Mouse (Mus musculus) limb, embryonic 10.5 days (tissue): ENCODE results near the gene Grin2c. TPM values are rescaled to one million over a fixed set of nuclear protein-coding genes. Genes with fewer than 3 reads are reported as not detected.

Experiments
- DNase-seq: peaks from one replicate; pipeline ENCODE4 v3.0.0-alpha.2; 2017; ENCODE audit warnings: low spot score
- H3K27ac ChIP-seq: fragments of 300-500 bp; sonication (generic); 2 replicates; pipeline ENCODE4 v1.5.1; 2016; ENCODE audit warnings: mild to moderate bottlenecking
- H3K27me3 ChIP-seq: fragments of 300-500 bp; sonication (generic); 2 replicates; pipeline ENCODE4 v1.6.1; 2016; ENCODE audit warnings: low read depth, mild to moderate bottlenecking; ENCODE audit not compliant: poor library complexity, severe bottlenecking
- H3K36me3 ChIP-seq: fragments of 300-500 bp; sonication (generic); 2 replicates; pipeline ENCODE4 v1.6.1; 2016; ENCODE audit warnings: mild to moderate bottlenecking, moderate library complexity
- H3K4me1 ChIP-seq: fragments of 300-500 bp; sonication (generic); 2 replicates; pipeline ENCODE4 v1.6.1; 2016
- H3K4me3 ChIP-seq: fragments of 300-500 bp; sonication (generic); 2 replicates; pipeline ENCODE4 v1.5.1; 2016; ENCODE audit warnings: mild to moderate bottlenecking, moderate library complexity
- H3K9me3 ChIP-seq: fragments of 300-500 bp; sonication (generic); replicated peaks from 2 replicates; pipeline ENCODE4 v1.6.1; 2016; ENCODE audit warnings: mild to moderate bottlenecking
- WGBS: fragments of 180-500 bp; shearing (Covaris S2); methylation state at CpG from one replicate; pipeline ENCODE4 v1.1.7; 2016; 5-methylcytosine and 5-hydroxymethylcytosine counted together
- polyA plus RNA-seq: library from polyadenylated mRNA; unstranded; fragments of >200 nt; fragmentation: Nextera tagmentation; extraction: Ambion mirVana; gene quantifications from 2 replicates; pipeline ENCODE4 v1.2.1, GENCODE M21; 2016

Gene Grin2c
- polyA plus RNA-seq, 1 experiment from 2014 or later = 0.34 TPM

- Histone ChIP-seq H3K36me3 (0 out of 2 replicates have a peak, but pooled peaks cover 3% of the 10 kb centered on the region), H3K4me3 (no peak overlapping the region), H3K27ac (no peak overlapping the region), H3K27me3 (peaks cover 94% of the 10 kb centered on the region), H3K4me1 (peaks cover 75% of the 10 kb centered on the region), H3K9me3 (no peaks in the 10 kb centered on the region)
- 66% methylated on average over 9 of the region's 9 CpGs for WGBS
- DNase-seq = no peak
Measured at GRCm38 (mm10) chr11:115231924-115232323, 35.1 kb downstream of the Grin2c start.

- H3K27ac ChIP-seq = no peak overlapping the region
- no peaks in the 10 kb centered on the region for H3K9me3 ChIP-seq
- peaks cover 75% of the 10 kb centered on the region for H3K4me1 ChIP-seq
- H3K27me3 ChIP-seq = peaks cover 94% of the 10 kb centered on the region
- DNase-seq = no peak
- H3K4me3 ChIP-seq = no peak overlapping the region
- WGBS = 43% methylated on average over 14 of the region's 14 CpGs
- 0 out of 2 replicates have a peak, but pooled peaks cover 3% of the 10 kb centered on the region for H3K36me3 ChIP-seq
Measured at GRCm38 (mm10) chr11:115231168-115231915, 35.7 kb downstream of the Grin2c start.

- Histone ChIP-seq H3K9me3 (no peaks in the 10 kb centered on the region), H3K27me3 (peaks cover 94% of the 10 kb centered on the region), H3K4me1 (peaks cover 82% of the 10 kb centered on the region), H3K36me3 (0 out of 2 replicates have a peak, but pooled peaks cover 3% of the 10 kb centered on the region), H3K27ac (no peak overlapping the region), H3K4me3 (no peak overlapping the region)
- WGBS = 46% methylated on average over 15 of the region's 15 CpGs
- DNase-seq = no peak
Measured at GRCm38 (mm10) chr11:115229021-115229930, 37.8 kb downstream of the Grin2c start.

- no peak overlapping the region for H3K4me3 ChIP-seq
- DNase-seq = no peak
- no peak overlapping the region for H3K27ac ChIP-seq
- no peaks in the 10 kb centered on the region for H3K36me3 ChIP-seq
- peaks cover 93% of the 10 kb centered on the region for H3K27me3 ChIP-seq
- H3K4me1 ChIP-seq = peaks cover 78% of the 10 kb centered on the region
- no peaks in the 10 kb centered on the region for H3K9me3 ChIP-seq
- 43% methylated on average over 7 of the region's 7 CpGs for WGBS
Measured at GRCm38 (mm10) chr11:115228430-115228829, 38.6 kb downstream of the Grin2c start.

- Histone ChIP-seq H3K9me3 (no peaks in the 10 kb centered on the region), H3K27ac (no peak overlapping the region), H3K4me3 (no peak overlapping the region), H3K27me3 (peaks cover 93% of the 10 kb centered on the region), H3K4me1 (peaks cover 78% of the 10 kb centered on the region), H3K36me3 (no peaks in the 10 kb centered on the region)
- no peak for DNase-seq
- WGBS = 19% methylated on average over 12 of the region's 12 CpGs
Measured at GRCm38 (mm10) chr11:115227640-115228039, 39.4 kb downstream of the Grin2c start.

- Histone ChIP-seq H3K9me3 (no peaks in the 10 kb centered on the region), H3K36me3 (no peaks in the 10 kb centered on the region), H3K4me1 (peaks cover 83% of the 10 kb centered on the region), H3K4me3 (no peak overlapping the region), H3K27ac (no peak overlapping the region), H3K27me3 (peaks cover 93% of the 10 kb centered on the region)
- WGBS = 28% methylated on average over 14 of the region's 14 CpGs
- DNase-seq = no peak
Measured at GRCm38 (mm10) chr11:115226811-115227491, 40.1 kb downstream of the Grin2c start.

- Histone ChIP-seq H3K27ac (no peak overlapping the region), H3K9me3 (no peaks in the 10 kb centered on the region), H3K27me3 (peaks cover 86% of the 10 kb centered on the region), H3K36me3 (no peaks in the 10 kb centered on the region), H3K4me1 (peaks cover 78% of the 10 kb centered on the region), H3K4me3 (no peak overlapping the region)
- no peak for DNase-seq
- WGBS = 81% methylated on average over 6 of the region's 6 CpGs
Measured at GRCm38 (mm10) chr11:115225301-115225700, 41.7 kb downstream of the Grin2c start.

GRCm38 (mm10) chr11:115224889-115225288, 42.2 kb downstream of the Grin2c start:
- H3K4me1 ChIP-seq = peaks cover 76% of the 10 kb centered on the region
- WGBS = 45% methylated on average over 8 of the region's 8 CpGs
- no peaks in the 10 kb centered on the region for H3K36me3 ChIP-seq
- H3K9me3 ChIP-seq = no peaks in the 10 kb centered on the region
- peaks cover 85% of the 10 kb centered on the region for H3K27me3 ChIP-seq
- H3K4me3 ChIP-seq = no peak overlapping the region
- DNase-seq = peak; percentile 80
- H3K27ac ChIP-seq = no peak overlapping the region

GRCm38 (mm10) chr11:115223877-115224276, 43.2 kb downstream of the Grin2c start:
- no peak overlapping the region for H3K4me3 ChIP-seq
- H3K36me3 ChIP-seq = no peaks in the 10 kb centered on the region
- H3K27ac ChIP-seq = no peak overlapping the region
- peaks cover 83% of the 10 kb centered on the region for H3K4me1 ChIP-seq
- no peaks in the 10 kb centered on the region for H3K9me3 ChIP-seq
- 63% methylated on average over 6 of the region's 6 CpGs for WGBS
- DNase-seq = no peak
- peaks cover 78% of the 10 kb centered on the region for H3K27me3 ChIP-seq

- no peak for DNase-seq
- Histone ChIP-seq H3K4me3 (no peak overlapping the region), H3K36me3 (no peaks in the 10 kb centered on the region), H3K4me1 (peaks cover 84% of the 10 kb centered on the region), H3K27me3 (peaks cover 74% of the 10 kb centered on the region), H3K9me3 (no peaks in the 10 kb centered on the region), H3K27ac (no peak overlapping the region)
- WGBS = 66% methylated on average over 11 of the region's 11 CpGs
Measured at GRCm38 (mm10) chr11:115223451-115223850, 43.6 kb downstream of the Grin2c start.

GRCm38 (mm10) chr11:115222570-115222969, 44.5 kb downstream of the Grin2c start:
- Histone ChIP-seq H3K36me3 (no peaks in the 10 kb centered on the region), H3K27ac (no peak overlapping the region; the same call in 1 of the 2 replicates), H3K9me3 (no peaks in the 10 kb centered on the region), H3K4me1 (peaks cover 84% of the 10 kb centered on the region), H3K27me3 (peaks cover 74% of the 10 kb centered on the region), H3K4me3 (no peak overlapping the region)
- DNase-seq = no peak
- 16% methylated on average over 5 of the region's 5 CpGs for whole genome bisulfite sequencing

GRCm38 (mm10) chr11:115222077-115222476, 45.0 kb downstream of the Grin2c start:
- WGBS = 37% methylated on average over 12 of the region's 12 CpGs
- Histone ChIP-seq H3K27me3 (peaks cover 72% of the 10 kb centered on the region), H3K4me3 (no peak overlapping the region), H3K36me3 (no peaks in the 10 kb centered on the region), H3K27ac (no peak overlapping the region), H3K9me3 (no peaks in the 10 kb centered on the region), H3K4me1 (peaks cover 84% of the 10 kb centered on the region)
- no peak for DNase-seq
